9 mouse cellular contexts compared by ENCODE assay signal in genomic region chr5:53214362-53214761, GRCm38 (mm10). TPM values are rescaled to one million over a fixed set of nuclear protein-coding genes. Genes with fewer than 3 reads are reported as not detected.
DNase-seq lines count a peak whose midpoint lies in the region; ATAC-seq and TF ChIP-seq lines count a peak whose summit lies in the region.
"Had no signal": no experiment of that assay in that cellular context is flagged by ENCODE, and none has a peak within 500 bp of the region (broad histone marks: within the 10 kb centered on the region; RNA-seq: fewer than 3 reads in every experiment).

No protein-coding gene starts in this region.

- no peak for TF ChIP-seq EP300 in heart, postnatal 0 days (IDR thresholded peaks at IDR 0.05; ENCODE audit: low read depth)

- H3K27me3 ChIP-seq in heart, postnatal 0 days (ENCODE audit: control insufficient read depth, insufficient read depth, low read length): peaks cover 30% of the 10 kb centered on the region
- peaks cover 83% of the 10 kb centered on the region for H3K27me3 ChIP-seq in embryonic facial prominence, embryonic 10.5 days (replicated peaks; ENCODE audit: low read depth, poor library complexity, severe bottlenecking)
- peaks cover 34% of the 10 kb centered on the region for H3K27me3 ChIP-seq in midbrain, embryonic 12.5 days

- H3K36me3 ChIP-seq in heart, postnatal 0 days (replicated peaks; ENCODE audit: control insufficient read depth, insufficient read depth, low read length): no peaks in the 10 kb centered on the region
- no peaks in the 10 kb centered on the region for H3K36me3 ChIP-seq in embryonic facial prominence, embryonic 10.5 days (replicated peaks)
- no peaks in the 10 kb centered on the region for H3K36me3 ChIP-seq in midbrain, embryonic 12.5 days

- H3K9ac ChIP-seq in heart, postnatal 0 days (replicated peaks; ENCODE audit: low read depth, low read length): no peak overlapping the region
- no peak overlapping the region for H3K9ac ChIP-seq in midbrain, embryonic 12.5 days (replicated peaks)

- no peak for ATAC-seq in heart, postnatal 0 days (ENCODE audit: insufficient read depth, low read depth)
- no peak for ATAC-seq in midbrain, embryonic 12.5 days (ENCODE audit: low FRiP score, low read depth)

- peaks cover 27% of the 10 kb centered on the region; the same call in 1 of the 2 replicates for H3K4me1 ChIP-seq in heart, postnatal 0 days (ENCODE audit: control insufficient read depth, insufficient read depth)
- peaks cover 30% of the 10 kb centered on the region for H3K4me1 ChIP-seq in embryonic facial prominence, embryonic 10.5 days
- peaks cover 23% of the 10 kb centered on the region for H3K4me1 ChIP-seq in midbrain, embryonic 12.5 days

- TF ChIP-seq CTCF in heart, postnatal 0 days (IDR thresholded peaks at IDR 0.05; ENCODE audit: low read depth): no peak

- H3K4me3 ChIP-seq in heart, postnatal 0 days (ENCODE audit: low read depth, low read length): peak overlapping the region; percentile 49; the same call in 1 of the 2 replicates
- peak overlapping the region; percentile 76 for H3K4me3 ChIP-seq in embryonic facial prominence, embryonic 10.5 days
- peak overlapping the region; percentile 70; the same call in 1 of the 2 replicates for H3K4me3 ChIP-seq in midbrain, embryonic 12.5 days

- H3K4me2 ChIP-seq in heart, postnatal 0 days (ENCODE audit: low read depth, low read length): peak overlapping the region; percentile 99
- peak overlapping the region; percentile 99 for H3K4me2 ChIP-seq in midbrain, embryonic 12.5 days (replicated peaks)

- WGBS in heart, postnatal 0 days: 19% methylated on average over 5 of the region's 5 CpGs
- WGBS in embryonic facial prominence, embryonic 10.5 days: 10% methylated on average over 5 of the region's 5 CpGs
- 9% methylated on average over 5 of the region's 5 CpGs for WGBS in midbrain, embryonic 12.5 days

- no peak overlapping the region for H3K27ac ChIP-seq in heart, postnatal 0 days (ENCODE audit: low read depth)
- no peak overlapping the region for H3K27ac ChIP-seq in embryonic facial prominence, embryonic 10.5 days (replicated peaks)
- no peak overlapping the region for H3K27ac ChIP-seq in midbrain, embryonic 12.5 days (replicated peaks)

- H3K9me3 ChIP-seq in heart, postnatal 0 days (replicated peaks; ENCODE audit: control insufficient read depth, low read length): no peaks in the 10 kb centered on the region
- H3K9me3 ChIP-seq in embryonic facial prominence, embryonic 10.5 days: no peaks in the 10 kb centered on the region
- no peaks in the 10 kb centered on the region for H3K9me3 ChIP-seq in midbrain, embryonic 12.5 days

- DNase-seq in heart, postnatal 0 days (ENCODE audit: low spot score): no peak
- DNase-seq in heart, adult 11 months: no peak
- DNase-seq in embryonic facial prominence, embryonic 10.5 days (ENCODE audit: low spot score): no peak
- DNase-seq in gastrocnemius, adult 8-10 months (ENCODE audit: low spot score in 2 of 2): peak; percentile 46 to 67
- no peak for DNase-seq in adrenal gland, postnatal 4 days (ENCODE audit: low spot score in 2 of 2)
- no peak for DNase-seq in thymus, adult 18-20 months
- DNase-seq in spleen, postnatal 36 days (ENCODE audit: low spot score in 2 of 2): no peak

RNA-seq across cellular contexts. Expression of gene Sel1l3, which starts 0.6 kb away (rescaled TPM):
- 0.89 and 1.4 TPM in 2 replicates for total RNA-seq in heart, postnatal 0 days (2014; rRNA removed; ENCODE audit: low replicate concordance)
- polyA plus RNA-seq in heart, postnatal 0 days (2015; fragmentation: Nextera tagmentation; extraction: Ambion mirVana): 0.14 and 0.37 TPM in 2 replicates
- 1.5 and 1.6 TPM in 2 replicates for polyA plus RNA-seq in embryonic facial prominence, embryonic 10.5 days (2016; fragmentation: Nextera tagmentation; extraction: Ambion mirVana)
- 10 to 100 TPM; 41.5 to 51.2 (median 49.4) TPM for total RNA-seq in gastrocnemius, adult 8-10 months (2022)
- 2.5 and 2.9 TPM in 2 replicates for polyA plus RNA-seq in midbrain, embryonic 12.5 days (2016; fragmentation: Nextera tagmentation; extraction: Ambion mirVana)
- 1 to 10 TPM; 7.0 to 8.0 TPM for total RNA-seq in adrenal gland, postnatal 4 days (2021)
- total RNA-seq: MEL had no signal

RNA-seq across cellular contexts. Expression of gene Smim20, which starts 52.5 kb away (rescaled TPM):
- total RNA-seq in heart, postnatal 0 days (2014; rRNA removed; ENCODE audit: low replicate concordance): 153 and 163 TPM in 2 replicates
- 218 TPM in 2 replicates for polyA plus RNA-seq in heart, postnatal 0 days (2015; fragmentation: Nextera tagmentation; extraction: Ambion mirVana)
- 53.2 and 57.7 TPM in 2 replicates for polyA plus RNA-seq in embryonic facial prominence, embryonic 10.5 days (2016; fragmentation: Nextera tagmentation; extraction: Ambion mirVana)
- total RNA-seq in gastrocnemius, adult 8-10 months (2022): 10 to 100 TPM; 55.1 to 62.3 (median 58.3) TPM
- polyA plus RNA-seq in midbrain, embryonic 12.5 days (2016; fragmentation: Nextera tagmentation; extraction: Ambion mirVana): 71.0 and 72.5 TPM in 2 replicates
- total RNA-seq in adrenal gland, postnatal 4 days (2021): 10 to 100 TPM; 66.2 to 71.2 TPM

Comparison
In these comparisons a context has a peak if more than half of its experiments do, and no peak if none do; other contexts are left out.
1. DNase-seq: peak in gastrocnemius, adult 8-10 months (2 of 2); none in heart, postnatal 0 days (single experiment), heart, adult 11 months (single experiment), embryonic facial prominence, embryonic 10.5 days (single experiment), adrenal gland, postnatal 4 days (0 of 2), thymus, adult 18-20 months (0 of 2) and spleen, postnatal 36 days (0 of 2).
2. RNA of gene Sel1l3, which starts 0.6 kb away (total RNA-seq): 41.5 to 51.2 TPM in gastrocnemius, adult 8-10 months; 7.0 to 8.0 TPM in adrenal gland, postnatal 4 days and 0.89 to 1.4 TPM in heart, postnatal 0 days; every median in the first group is over 4 times any median in the second.
3. Peak in every context shown above with its lines, with median percentiles within 50 percentile points of each other: H3K4me3 ChIP-seq.